Mouse (Mus musculus): ENCODE results near the gene Tmem185b. TPM values are rescaled to one million over a fixed set of nuclear protein-coding genes. Genes with fewer than 3 reads are reported as not detected.

Gene Tmem185b
- polyA plus RNA-seq, 1 experiment: 61.2 TPM

DNA sequence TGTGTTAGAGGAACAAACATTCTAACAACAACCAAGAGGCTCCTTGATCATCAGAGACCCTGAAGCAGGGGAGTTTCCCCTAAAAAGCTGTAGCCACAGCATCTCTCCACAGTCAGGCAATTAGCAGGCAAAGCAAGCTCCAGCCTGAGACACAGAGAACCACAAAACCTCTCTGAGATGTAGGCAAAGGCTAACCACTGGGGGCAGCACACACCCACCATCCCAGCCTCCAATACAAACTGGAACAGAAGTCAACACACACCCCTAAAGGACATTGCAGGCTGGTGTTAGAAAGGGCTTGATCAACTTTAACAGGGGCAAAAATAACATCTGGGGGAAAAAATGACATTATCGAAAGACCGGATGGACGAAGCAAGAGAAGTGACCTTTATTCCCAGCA lies 41.5 kb upstream of the Tmem185b start:
- peaks cover 27% of the 10 kb centered on the region for H3K4me1 ChIP-seq (replicated peaks; ENCODE audit: control insufficient read depth, insufficient read depth, low read length)
- no peak overlapping the region for H3K27ac ChIP-seq (ENCODE audit: control insufficient read depth, insufficient read depth, low read length)
- H3K4me3 ChIP-seq (ENCODE audit: control insufficient read depth, insufficient read depth, low read length): no peak overlapping the region
- WGBS: 87% methylated on average over 3 of the region's 3 CpGs
- H3K36me3 ChIP-seq (ENCODE audit: control insufficient read depth, insufficient read depth, low read length): no peaks in the 10 kb centered on the region
- peak; percentile 52 for DNase-seq
- no peak for TF ChIP-seq POLR2A (IDR thresholded peaks at IDR 0.05; ENCODE audit: control insufficient read depth, extremely low read depth, insufficient read depth, low read length, poor library complexity)
- no peak for TF ChIP-seq CTCF (IDR thresholded peaks at IDR 0.05; ENCODE audit: borderline replicate concordance, control insufficient read depth, extremely low read depth, insufficient read depth, low read length, poor library complexity)
- H3K27me3 ChIP-seq (ENCODE audit: control insufficient read depth, insufficient read depth, low read length): no peaks in the 10 kb centered on the region

DNA sequence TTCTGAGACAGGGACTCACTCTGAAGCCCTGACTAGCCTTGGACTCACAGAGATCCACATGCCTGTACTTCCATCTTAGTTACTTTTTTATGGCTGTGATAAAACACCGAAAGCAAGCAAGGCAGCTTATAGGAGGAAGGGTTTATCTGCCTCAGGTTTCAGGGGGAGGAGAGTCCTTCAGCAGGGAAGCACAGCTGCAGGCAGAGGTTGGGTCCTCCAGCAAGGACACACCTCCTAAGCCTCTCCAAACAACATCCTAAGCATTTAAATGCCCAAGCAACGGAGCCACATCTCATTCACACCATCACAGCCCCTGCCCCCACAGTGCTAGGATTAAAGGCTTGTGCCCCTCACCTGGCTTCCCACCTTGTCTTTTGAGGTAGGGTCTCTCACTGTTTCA lies 40.1 kb upstream of the Tmem185b start:
- TF ChIP-seq CTCF (IDR thresholded peaks at IDR 0.05; ENCODE audit: borderline replicate concordance, control insufficient read depth, extremely low read depth, insufficient read depth, low read length, poor library complexity) (no peak), POLR2A (IDR thresholded peaks at IDR 0.05; ENCODE audit: control insufficient read depth, extremely low read depth, insufficient read depth, low read length, poor library complexity) (no peak)
- H3K27ac ChIP-seq (ENCODE audit: control insufficient read depth, insufficient read depth, low read length): no peak overlapping the region
- H3K36me3 ChIP-seq (ENCODE audit: control insufficient read depth, insufficient read depth, low read length): no peaks in the 10 kb centered on the region
- 89% methylated on average over 2 of the region's 2 CpGs for WGBS
- peaks cover 38% of the 10 kb centered on the region for H3K4me1 ChIP-seq (replicated peaks; ENCODE audit: control insufficient read depth, insufficient read depth, low read length)
- no peaks in the 10 kb centered on the region for H3K27me3 ChIP-seq (ENCODE audit: control insufficient read depth, insufficient read depth, low read length)
- no peak overlapping the region for H3K4me3 ChIP-seq (ENCODE audit: control insufficient read depth, insufficient read depth, low read length)
- DNase-seq: no peak

DNA sequence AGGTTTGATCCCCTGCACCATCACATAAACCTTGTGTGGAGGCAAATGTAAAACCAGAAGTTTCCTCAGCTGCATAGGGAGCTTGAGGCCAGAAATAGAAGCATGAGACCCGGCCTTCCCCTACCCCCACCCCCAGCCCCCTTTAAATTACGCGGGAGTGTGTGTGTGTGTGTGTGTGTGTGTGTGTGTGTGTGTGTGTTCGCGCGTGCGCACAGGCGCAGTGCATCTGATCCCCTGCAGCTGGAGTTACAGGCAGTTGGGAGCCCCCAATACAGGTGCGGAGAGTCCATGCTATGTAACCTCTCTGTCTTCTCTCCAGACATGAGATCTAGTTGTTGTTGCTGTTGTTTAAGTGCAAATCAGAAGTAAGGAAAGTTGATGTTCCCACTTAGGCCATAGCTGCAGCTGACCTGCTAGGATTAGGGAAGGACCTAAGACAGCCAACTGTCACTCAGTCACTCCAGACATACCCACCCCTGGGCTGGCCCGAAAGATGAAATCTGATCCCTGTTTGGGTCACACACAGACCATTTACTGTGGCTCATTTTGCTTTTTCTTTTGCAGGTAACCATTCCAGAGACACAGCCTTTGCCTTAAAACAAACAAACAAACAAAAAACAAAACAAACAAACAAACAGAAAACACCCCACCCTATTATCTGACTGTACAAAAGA lies 37.9 kb upstream of the Tmem185b start:
- DNase-seq: peak; percentile 31
- no peaks in the 10 kb centered on the region for H3K27me3 ChIP-seq (ENCODE audit: control insufficient read depth, insufficient read depth, low read length)
- no peaks in the 10 kb centered on the region for H3K36me3 ChIP-seq (ENCODE audit: control insufficient read depth, insufficient read depth, low read length)
- WGBS: 34% methylated on average over 10 of the region's 10 CpGs
- no peak for TF ChIP-seq CTCF (IDR thresholded peaks at IDR 0.05; ENCODE audit: borderline replicate concordance, control insufficient read depth, extremely low read depth, insufficient read depth, low read length, poor library complexity)
- H3K4me1 ChIP-seq (replicated peaks; ENCODE audit: control insufficient read depth, insufficient read depth, low read length): peaks cover 51% of the 10 kb centered on the region
- no peak overlapping the region for H3K4me3 ChIP-seq (ENCODE audit: control insufficient read depth, insufficient read depth, low read length)
- peak overlapping the region; percentile 95 for H3K27ac ChIP-seq (ENCODE audit: control insufficient read depth, insufficient read depth, low read length)

DNA sequence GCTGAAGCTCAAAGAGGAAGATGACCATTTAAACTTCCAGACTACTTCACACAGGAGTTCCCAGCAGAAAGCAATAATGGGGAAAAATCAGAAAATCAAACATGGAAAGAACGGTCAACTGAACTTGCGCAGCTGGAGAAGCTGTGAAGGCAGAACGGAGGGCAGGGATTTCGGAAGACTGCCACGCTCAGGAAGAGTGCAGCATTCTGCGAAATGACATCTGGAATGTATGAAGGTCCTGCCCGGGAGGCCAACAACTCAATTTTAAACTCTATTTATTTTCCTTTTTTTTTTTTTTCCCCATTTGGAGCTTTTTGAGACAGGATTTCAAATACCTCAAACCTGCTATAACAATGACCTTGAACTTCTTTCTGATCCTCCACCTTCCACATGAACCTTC lies 35.2 kb upstream of the Tmem185b start:
- no peaks in the 10 kb centered on the region for H3K36me3 ChIP-seq (ENCODE audit: control insufficient read depth, insufficient read depth, low read length)
- no peaks in the 10 kb centered on the region for H3K27me3 ChIP-seq (ENCODE audit: control insufficient read depth, insufficient read depth, low read length)
- 96% methylated on average over 7 of the region's 7 CpGs for whole genome bisulfite sequencing
- peaks cover 50% of the 10 kb centered on the region for H3K4me1 ChIP-seq (replicated peaks; ENCODE audit: control insufficient read depth, insufficient read depth, low read length)
- no peak for DNase-seq
- TF ChIP-seq CTCF (IDR thresholded peaks at IDR 0.05; ENCODE audit: borderline replicate concordance, control insufficient read depth, extremely low read depth, insufficient read depth, low read length, poor library complexity) (no peak), POLR2A (IDR thresholded peaks at IDR 0.05; ENCODE audit: control insufficient read depth, extremely low read depth, insufficient read depth, low read length, poor library complexity) (no peak)
- no peak overlapping the region for H3K27ac ChIP-seq (ENCODE audit: control insufficient read depth, insufficient read depth, low read length)
- no peak overlapping the region for H3K4me3 ChIP-seq (ENCODE audit: control insufficient read depth, insufficient read depth, low read length)

DNA sequence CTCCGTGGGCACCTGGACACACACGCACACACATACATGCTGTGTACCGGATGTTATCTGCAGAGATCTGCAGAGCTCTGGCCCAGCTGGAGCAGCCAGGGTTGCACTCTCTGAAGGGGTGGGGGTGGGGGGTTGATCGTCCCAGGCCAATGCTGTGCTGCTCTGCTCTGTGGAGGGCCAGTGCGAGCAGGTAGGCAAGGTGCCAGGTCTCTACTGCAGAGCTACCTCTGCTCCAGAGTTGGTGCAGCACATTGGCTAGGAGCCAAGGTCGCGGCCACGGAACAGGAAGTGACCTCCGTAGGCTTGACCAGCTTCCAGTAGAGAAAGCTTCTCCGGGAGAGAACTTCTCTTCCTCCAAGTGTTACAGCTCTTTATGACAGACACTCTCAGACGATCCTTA lies 33.9 kb upstream of the Tmem185b start:
- 4% methylated on average over 11 of the region's 11 CpGs for WGBS
- DNase-seq: peak; percentile 49
- Histone ChIP-seq H3K27ac (ENCODE audit: control insufficient read depth, insufficient read depth, low read length) (peak overlapping the region; percentile 65), H3K36me3 (ENCODE audit: control insufficient read depth, insufficient read depth, low read length) (no peaks in the 10 kb centered on the region), H3K27me3 (ENCODE audit: control insufficient read depth, insufficient read depth, low read length) (no peaks in the 10 kb centered on the region), H3K4me1 (replicated peaks; ENCODE audit: control insufficient read depth, insufficient read depth, low read length) (peaks cover 40% of the 10 kb centered on the region), H3K4me3 (ENCODE audit: control insufficient read depth, insufficient read depth, low read length) (peak overlapping the region; percentile 41)
- 0 out of 2 replicates have a peak, but pooled peaks have one; percentile 32 for TF ChIP-seq POLR2A (IDR thresholded peaks at IDR 0.05; ENCODE audit: control insufficient read depth, extremely low read depth, insufficient read depth, low read length, poor library complexity)
- TF ChIP-seq CTCF (IDR thresholded peaks at IDR 0.05; ENCODE audit: borderline replicate concordance, control insufficient read depth, extremely low read depth, insufficient read depth, low read length, poor library complexity): no peak

DNA sequence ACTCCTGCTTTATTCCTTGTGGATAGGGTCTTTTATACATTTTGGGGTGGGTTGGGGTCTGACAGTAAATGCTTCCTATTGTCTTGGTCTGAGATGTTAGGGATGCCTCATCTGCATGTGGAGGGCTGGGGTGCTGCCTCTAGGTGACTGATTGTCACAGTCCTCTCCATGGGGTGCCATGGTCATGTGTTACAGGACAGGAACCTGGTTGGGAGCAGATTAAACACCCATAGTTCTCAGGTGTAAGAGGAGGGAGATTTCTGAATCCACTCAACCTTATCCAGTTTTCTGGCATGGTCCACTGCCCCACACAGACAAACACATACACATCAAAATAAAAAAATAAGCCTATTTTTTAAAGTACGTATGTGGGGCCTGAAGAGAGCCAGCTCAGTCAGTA lies 33.5 kb upstream of the Tmem185b start:
- Histone ChIP-seq H3K36me3 (ENCODE audit: control insufficient read depth, insufficient read depth, low read length) (no peaks in the 10 kb centered on the region), H3K27me3 (ENCODE audit: control insufficient read depth, insufficient read depth, low read length) (no peaks in the 10 kb centered on the region), H3K27ac (ENCODE audit: control insufficient read depth, insufficient read depth, low read length) (peak overlapping the region; percentile 65), H3K4me1 (replicated peaks; ENCODE audit: control insufficient read depth, insufficient read depth, low read length) (peaks cover 37% of the 10 kb centered on the region), H3K4me3 (ENCODE audit: control insufficient read depth, insufficient read depth, low read length) (no peak overlapping the region)
- no peak for TF ChIP-seq POLR2A (IDR thresholded peaks at IDR 0.05; ENCODE audit: control insufficient read depth, extremely low read depth, insufficient read depth, low read length, poor library complexity)
- 76% methylated on average over 1 of the region's 1 CpGs for WGBS
- DNase-seq: no peak

All from thymus, adult 2 months (tissue).